Mouse (Mus musculus): Measurements from ENCODE around the gene Zup1. TPM values are rescaled to one million over a fixed set of nuclear protein-coding genes. Genes with fewer than 3 reads are reported as not detected.

Gene Zup1
- total and polyA plus RNA-seq, 3 experiments, result 12.2 to 21.7 (median 14.3) TPM

Other genes with a start within 250 kb of the Zup1 start
- gene Sult3a2, start 164.6 kb downstream of the Zup1 start, total RNA-seq (2012; rRNA removed), result not detected in 2 replicates
- gene Sult3a2, start 164.6 kb downstream of the Zup1 start, total RNA-seq (2014; rRNA removed), result not detected in 2 replicates
- gene Sult3a2, start 164.6 kb downstream of the Zup1 start, polyA plus RNA-seq (2012; ENCODE audit: insufficient read length, low read depth), result not detected in 2 replicates
- not detected in 2 replicates for gene Sult3a1, start 93.5 kb downstream of the Zup1 start, total RNA-seq (2012; rRNA removed)
- gene Sult3a1, start 93.5 kb downstream of the Zup1 start, total RNA-seq (2014; rRNA removed), result not detected in 2 replicates
- gene Sult3a1, start 93.5 kb downstream of the Zup1 start, polyA plus RNA-seq (2012; ENCODE audit: insufficient read length, low read depth), result not detected in 2 replicates
- not detected in 2 replicates for gene Rsph4a, start 46.2 kb downstream of the Zup1 start, total RNA-seq (2012; rRNA removed)
- not detected in 2 replicates for gene Rsph4a, start 46.2 kb downstream of the Zup1 start, total RNA-seq (2014; rRNA removed)
- gene Rsph4a, start 46.2 kb downstream of the Zup1 start, polyA plus RNA-seq (2012; ENCODE audit: insufficient read length, low read depth), result not detected in 2 replicates
- 186 and 204 TPM in 2 replicates for gene Rwdd1, start 68.4 kb upstream of the Zup1 start, total RNA-seq (2012; rRNA removed)
- 293 and 321 TPM in 2 replicates for gene Rwdd1, start 68.4 kb upstream of the Zup1 start, total RNA-seq (2014; rRNA removed)
- gene Rwdd1, start 68.4 kb upstream of the Zup1 start, polyA plus RNA-seq (2012; ENCODE audit: insufficient read length, low read depth), result 235 and 269 TPM in 2 replicates
- gene Trappc3l, start 86.3 kb upstream of the Zup1 start, total RNA-seq (2012; rRNA removed), result not detected in 2 replicates
- gene Trappc3l, start 86.3 kb upstream of the Zup1 start, total RNA-seq (2014; rRNA removed), result not detected in 2 replicates
- not detected in 2 replicates for gene Trappc3l, start 86.3 kb upstream of the Zup1 start, polyA plus RNA-seq (2012; ENCODE audit: insufficient read length, low read depth)
- gene Calhm4, start 93.0 kb upstream of the Zup1 start, total RNA-seq (2012; rRNA removed), result 0.04 TPM in 1 of 2 replicates, not detected in the other
- gene Calhm4, start 93.0 kb upstream of the Zup1 start, total RNA-seq (2014; rRNA removed), result not detected in 2 replicates
- gene Calhm4, start 93.0 kb upstream of the Zup1 start, polyA plus RNA-seq (2012; ENCODE audit: insufficient read length, low read depth), result not detected in 2 replicates
- 0.04 TPM in 1 of 2 replicates, not detected in the other for gene Calhm5, start 145.2 kb upstream of the Zup1 start, total RNA-seq (2012; rRNA removed)
- gene Calhm5, start 145.2 kb upstream of the Zup1 start, total RNA-seq (2014; rRNA removed), result 0.28 TPM in 2 replicates
- gene Calhm5, start 145.2 kb upstream of the Zup1 start, polyA plus RNA-seq (2012; ENCODE audit: insufficient read length, low read depth), result 0.05 and 0.09 TPM in 2 replicates
- gene Calhm6, start 176.7 kb upstream of the Zup1 start, total RNA-seq (2012; rRNA removed), result 0.17 and 0.21 TPM in 2 replicates
- 0.38 and 0.58 TPM in 2 replicates for gene Calhm6, start 176.7 kb upstream of the Zup1 start, total RNA-seq (2014; rRNA removed)
- gene Calhm6, start 176.7 kb upstream of the Zup1 start, polyA plus RNA-seq (2012; ENCODE audit: insufficient read length, low read depth), result 0.29 and 0.30 TPM in 2 replicates